Mouse (Mus musculus) liver, adult 2 months (tissue): ENCODE measurements around the gene Slc7a14.

Source experiments
- CTCF ChIP-seq: fragments of 200-500 bp; IDR thresholded peaks from 2 replicates; pipeline ENCODE4 v1.5.1; 2011; ENCODE audit warnings: low read depth, low read length, control low read depth
- POLR2A ChIP-seq: fragments of 200-500 bp; IDR thresholded peaks from 2 replicates; pipeline ENCODE4 v1.6.1; 2011; ENCODE audit warnings: low read length, control low read depth; ENCODE audit not compliant: insufficient read depth; ENCODE audit errors: extremely low read depth

- TF ChIP-seq CTCF, result no peak
- no peak for TF ChIP-seq POLR2A
Observed at GRCm38 (mm10) chr3:31287421-31287948, 22.7 kb downstream of the Slc7a14 start.
